Mouse (Mus musculus) layer of hippocampus, adult 11-12 months (tissue): ENCODE measurements around the gene Fam219a.

Experiments used
- DNase-seq: peaks from one replicate; pipeline ENCODE4 v3.0.0; 2022; ENCODE audit warnings: low spot score

Fam219a gene

GRCm38 (mm10) chr4:41504325-41504724 is 65.0 kb downstream of the Fam219a start:
- DNase-seq = no peak

- DNase-seq = peak; percentile 95
Observed at GRCm38 (mm10) chr4:41502986-41503412, 66.3 kb downstream of the Fam219a start, which contains the start of gene AI464131. Gene AI464131 (minus strand): TSS chr4:41503076.

- peak; percentile 24 for DNase-seq
Observed at GRCm38 (mm10) chr4:41502171-41502940, 67.0 kb downstream of the Fam219a start.

- no peak for DNase-seq
Observed at GRCm38 (mm10) chr4:41500787-41501186, 68.6 kb downstream of the Fam219a start.

- DNase-seq = no peak
Observed at GRCm38 (mm10) chr4:41499619-41500018, 69.7 kb downstream of the Fam219a start.

- DNase-seq = no peak
Observed at GRCm38 (mm10) chr4:41498921-41499391, 70.4 kb downstream of the Fam219a start.

DNA sequence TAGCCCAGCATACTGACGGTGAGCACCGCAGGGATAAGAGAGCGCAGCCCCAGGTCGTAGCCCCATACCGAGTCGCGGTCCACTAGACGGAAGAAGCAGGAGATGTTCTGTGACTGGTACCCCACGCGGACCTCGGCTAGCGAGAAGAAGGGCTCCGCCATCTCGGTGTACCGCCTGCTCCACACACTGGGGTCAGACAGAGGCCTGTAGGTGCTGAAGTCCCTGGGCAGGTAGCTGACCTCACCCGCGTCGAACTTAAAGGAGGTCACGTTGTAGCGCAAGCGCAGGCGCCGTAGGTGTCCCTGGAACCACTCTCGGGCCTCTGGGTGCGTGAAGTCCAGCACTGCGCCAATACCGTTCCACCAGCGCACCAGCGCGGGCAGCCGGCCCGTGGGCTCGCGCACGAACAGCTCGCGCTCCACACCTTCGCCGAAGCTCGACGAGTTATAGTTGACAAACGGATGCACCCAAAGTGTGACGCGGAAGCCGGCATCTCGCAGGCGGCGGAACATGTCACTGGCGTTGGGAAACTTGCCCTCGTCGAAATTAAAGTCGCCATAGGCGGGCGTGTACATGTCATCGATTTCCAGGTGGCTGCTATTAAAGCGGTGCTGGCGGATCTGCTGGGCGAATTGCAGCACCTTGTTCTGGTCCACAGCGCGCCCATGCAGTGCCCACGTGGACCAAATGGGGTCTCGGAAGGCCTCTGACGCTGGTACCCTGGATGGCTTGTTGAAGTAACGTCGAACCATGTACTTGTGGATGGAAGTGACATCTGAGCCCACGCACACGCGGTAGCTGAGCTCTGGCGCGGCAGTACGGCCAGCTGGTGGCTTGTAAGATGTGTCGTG is 71.1 kb downstream of the Fam219a start:
- no peak for DNase-seq

- DNase-seq = no peak
Observed at GRCm38 (mm10) chr4:41497579-41497978, 71.8 kb downstream of the Fam219a start.

- no peak for DNase-seq
Observed at GRCm38 (mm10) chr4:41497046-41497445, 72.3 kb downstream of the Fam219a start.

- DNase-seq = peak; percentile 50
Observed at GRCm38 (mm10) chr4:41495850-41496249, 73.5 kb downstream of the Fam219a start.

GRCm38 (mm10) chr4:41495076-41495475 is 74.3 kb downstream of the Fam219a start:
- DNase-seq = no peak

DNA sequence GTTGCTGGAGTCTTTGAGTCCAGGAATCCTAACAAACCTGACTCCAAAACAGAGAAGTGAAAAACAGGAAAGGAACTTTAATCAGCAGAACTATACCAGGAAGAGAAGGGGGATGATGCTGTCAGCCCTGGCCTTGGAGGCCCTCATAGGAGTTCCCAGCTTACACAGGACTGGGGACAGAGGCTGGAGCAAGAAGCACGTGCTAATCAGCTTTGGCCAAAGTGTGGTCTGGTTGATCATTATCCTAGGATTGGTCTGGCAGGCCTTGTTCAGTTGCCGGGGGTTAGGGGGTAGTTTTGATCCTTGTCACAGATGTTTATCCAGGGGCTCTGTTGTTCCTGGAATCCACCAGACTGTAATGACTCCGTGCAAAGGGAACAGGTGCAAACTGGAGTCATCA is 75.0 kb downstream of the Fam219a start:
- DNase-seq = no peak

GRCm38 (mm10) chr4:41493464-41494116 is 75.7 kb downstream of the Fam219a start:
- no peak for DNase-seq

DNA sequence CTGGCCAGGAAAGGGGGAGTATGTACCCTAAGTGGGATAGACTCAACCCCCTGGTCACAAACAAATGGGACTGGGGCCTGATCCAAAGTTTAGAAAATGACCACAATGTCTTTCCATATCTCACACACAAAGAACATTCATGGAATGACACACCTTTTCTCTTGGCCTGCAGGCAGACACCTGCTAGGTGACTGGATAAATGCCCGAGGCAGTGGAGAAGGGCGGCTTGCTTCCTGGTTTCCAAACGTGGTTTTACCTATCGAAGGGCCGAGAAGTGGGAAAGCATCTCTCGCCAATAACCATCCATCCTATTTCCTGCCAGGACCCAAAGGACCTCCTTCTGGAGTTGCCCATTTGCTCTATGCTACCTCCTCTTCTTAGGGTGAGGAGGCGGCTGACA is 76.4 kb downstream of the Fam219a start:
- DNase-seq = no peak

GRCm38 (mm10) chr4:41481601-41482017 is 87.7 kb downstream of the Fam219a start:
- DNase-seq = peak; percentile 44

- DNase-seq = no peak
Observed at GRCm38 (mm10) chr4:41480254-41480653, 89.1 kb downstream of the Fam219a start.

DNA sequence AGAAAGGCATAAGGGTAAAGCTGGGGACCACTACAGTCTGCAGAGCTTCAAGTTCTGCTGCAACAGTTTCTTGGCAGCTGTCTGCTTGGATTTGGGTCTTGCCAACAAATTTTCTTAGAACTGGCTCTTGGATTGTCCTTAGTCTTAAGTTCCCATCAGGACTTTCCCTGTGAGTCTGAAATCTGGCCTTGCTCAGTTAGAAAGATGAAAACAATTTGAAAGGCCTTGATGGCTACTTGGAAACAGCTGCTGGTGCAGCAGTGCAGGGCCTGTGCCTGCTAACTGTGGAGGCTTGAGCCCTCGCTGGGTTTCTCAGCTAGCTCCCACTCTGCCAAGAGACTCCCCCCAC is 89.9 kb downstream of the Fam219a start:
- DNase-seq = no peak

GRCm38 (mm10) chr4:41478751-41479455 is 90.4 kb downstream of the Fam219a start:
- no peak for DNase-seq

- DNase-seq = no peak
Observed at GRCm38 (mm10) chr4:41477648-41478160, 91.6 kb downstream of the Fam219a start.

DNA sequence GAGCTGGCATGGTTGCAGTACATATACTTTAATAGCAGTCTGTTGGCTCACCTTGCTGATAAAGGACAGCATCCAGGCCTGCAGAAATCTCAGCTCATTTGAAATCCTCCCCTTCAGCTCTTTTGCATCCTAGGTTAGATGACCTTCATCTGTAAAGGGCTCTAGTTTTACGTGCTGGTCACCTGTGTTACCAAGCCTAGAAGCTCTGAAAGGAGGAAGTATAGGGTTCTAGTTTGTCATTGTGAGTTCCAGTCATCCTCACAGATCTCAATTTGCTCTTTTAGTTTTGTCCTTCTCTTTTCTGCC is 98.0 kb downstream of the Fam219a start:
- no peak for DNase-seq

DNA sequence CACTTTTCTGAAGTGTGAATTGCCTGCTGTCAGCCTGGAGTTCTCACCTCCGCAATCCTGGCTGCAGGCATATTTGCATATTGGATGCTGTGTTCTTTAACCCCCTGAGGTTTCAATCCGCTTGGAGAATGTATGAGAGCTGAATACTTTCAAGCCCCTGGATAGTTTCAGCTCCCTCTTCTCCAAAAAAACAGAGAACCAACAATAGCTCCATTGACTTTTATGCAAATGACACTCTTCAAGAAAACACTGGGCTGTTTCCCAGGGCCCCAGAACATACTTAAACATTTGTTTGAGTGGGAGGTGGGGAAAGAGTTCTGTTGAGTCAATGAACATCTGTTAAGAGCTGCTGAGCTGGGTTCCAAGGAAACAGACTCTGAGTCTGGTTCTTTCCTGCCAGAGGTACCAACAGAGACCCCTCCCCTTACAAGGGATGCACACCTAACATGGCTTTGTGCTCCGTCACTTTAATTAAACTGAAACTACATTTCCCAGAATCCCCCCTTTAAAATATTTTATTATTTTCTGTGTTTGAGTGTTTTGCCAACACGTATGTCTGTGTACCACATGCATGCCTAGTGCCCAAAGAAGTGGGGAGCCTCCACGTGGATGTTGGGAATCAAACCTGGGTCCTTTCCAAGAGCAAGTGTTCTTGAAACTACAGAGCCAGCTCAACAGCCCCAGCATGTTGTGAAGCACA is 98.5 kb downstream of the Fam219a start:
- peak; percentile 53 for DNase-seq
